Mouse (Mus musculus): Measurements from ENCODE around the gene Gm43517.

Gm43517 gene

DNA sequence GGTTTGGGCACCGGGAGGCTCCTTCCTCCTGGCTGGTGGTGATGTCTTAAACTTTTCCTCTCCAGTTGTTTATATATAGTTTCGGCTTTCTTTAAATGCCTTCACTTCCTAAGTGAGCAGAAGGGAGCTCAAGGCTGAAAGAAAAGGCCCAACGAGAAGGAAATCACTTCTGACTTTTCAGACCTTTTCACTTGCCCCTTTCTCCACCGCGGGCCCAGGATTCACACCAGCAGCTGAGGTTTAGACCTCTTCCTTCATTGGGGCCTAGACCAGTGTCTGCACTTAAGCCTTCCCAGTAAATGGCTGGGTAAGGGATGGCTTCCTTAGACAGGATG, 16.8 kb downstream of the Gm43517 start:
- DNase-seq (ENCODE audit: low spot score in 2 of 2) = no peak

DNA sequence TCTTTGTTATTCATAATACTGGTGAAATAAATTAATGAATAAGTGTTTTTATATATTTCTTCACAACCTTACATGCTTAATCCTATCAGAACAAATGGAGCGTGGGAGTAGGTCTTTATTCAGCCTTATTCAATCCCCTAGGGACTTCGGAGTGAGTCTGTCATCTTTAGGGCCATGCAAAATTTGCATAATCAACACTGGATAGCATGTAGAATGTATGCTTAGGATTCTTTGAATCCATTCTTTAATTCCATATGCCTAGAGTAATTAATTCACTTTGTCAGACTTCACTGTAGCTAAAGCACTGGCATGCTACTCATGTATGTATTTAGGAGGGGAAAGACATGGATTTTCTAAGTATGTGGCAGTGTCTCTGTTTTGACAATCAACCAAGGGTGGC, 24.9 kb downstream of the Gm43517 start:
- no peak for DNase-seq (ENCODE audit: low spot score in 2 of 2)

DNA sequence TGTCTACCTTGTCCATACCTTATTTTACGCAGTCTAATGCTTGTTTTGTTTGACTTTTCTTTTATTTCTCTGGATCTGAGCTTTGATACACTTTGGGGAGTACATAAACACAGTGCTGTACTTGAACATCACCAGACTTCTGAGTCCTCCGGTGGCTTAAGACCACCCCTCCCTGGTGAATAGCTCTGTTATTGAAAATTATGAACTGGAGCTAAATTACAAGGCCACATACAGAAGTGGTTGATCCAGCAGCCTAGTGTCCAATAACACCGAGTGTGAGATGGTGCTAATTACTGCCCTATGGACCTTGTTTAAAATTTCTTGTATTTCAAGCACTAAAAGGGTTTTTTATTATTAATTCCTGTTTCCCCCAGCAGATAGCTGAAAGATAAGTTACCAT, 33.0 kb downstream of the Gm43517 start:
- no peak for DNase-seq (ENCODE audit: low spot score in 2 of 2)
